Mouse (Mus musculus) ovary, adult 18-20 months (tissue): Measurements from ENCODE around the gene Vps52.

Source experiments
- DNase-seq: peaks from one replicate; pipeline ENCODE4 v3.0.0; 2022; ENCODE audit warnings: low spot score, mixed read lengths

Gene Vps52

DNA sequence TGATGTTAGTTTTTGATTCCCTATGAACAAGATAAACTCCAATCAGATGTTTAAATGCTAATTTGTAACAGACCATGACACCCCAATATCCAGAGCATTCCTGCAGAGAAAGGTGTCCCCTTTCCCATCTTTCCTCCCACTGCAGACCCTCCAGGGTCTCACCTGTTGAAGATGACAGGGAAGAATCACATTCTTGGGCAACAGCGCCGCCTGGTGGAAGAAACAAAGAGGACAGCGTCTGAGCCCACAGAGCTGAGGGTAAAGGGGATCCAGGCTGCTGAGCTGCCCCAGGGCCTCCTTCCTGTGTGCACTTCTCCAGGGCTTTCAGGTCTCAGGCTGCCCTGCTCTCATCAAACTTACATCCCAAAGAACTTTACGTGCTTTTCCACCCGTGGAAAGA is 47.8 kb downstream of the Vps52 start:
- no peak for DNase-seq

DNA sequence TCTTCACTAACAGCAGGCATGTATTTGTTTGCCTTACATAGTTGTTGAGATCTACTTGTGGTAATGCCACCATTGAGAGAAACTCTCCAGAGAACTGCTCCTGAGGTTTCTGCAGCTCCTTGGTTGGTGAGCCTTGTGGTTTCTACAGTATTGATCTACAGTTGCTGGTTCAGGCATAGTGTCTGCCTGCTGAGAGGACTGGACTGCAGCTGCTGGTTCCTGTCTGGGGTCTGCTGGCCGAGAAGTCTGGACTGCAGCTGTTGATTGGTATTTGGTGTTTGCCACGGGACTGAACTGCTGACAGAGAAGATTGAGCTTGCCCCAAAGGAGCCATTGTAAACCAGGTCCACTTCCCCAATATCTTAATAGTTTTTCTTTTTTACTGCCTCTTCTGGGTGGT is 51.0 kb downstream of the Vps52 start:
- no peak for DNase-seq

DNA sequence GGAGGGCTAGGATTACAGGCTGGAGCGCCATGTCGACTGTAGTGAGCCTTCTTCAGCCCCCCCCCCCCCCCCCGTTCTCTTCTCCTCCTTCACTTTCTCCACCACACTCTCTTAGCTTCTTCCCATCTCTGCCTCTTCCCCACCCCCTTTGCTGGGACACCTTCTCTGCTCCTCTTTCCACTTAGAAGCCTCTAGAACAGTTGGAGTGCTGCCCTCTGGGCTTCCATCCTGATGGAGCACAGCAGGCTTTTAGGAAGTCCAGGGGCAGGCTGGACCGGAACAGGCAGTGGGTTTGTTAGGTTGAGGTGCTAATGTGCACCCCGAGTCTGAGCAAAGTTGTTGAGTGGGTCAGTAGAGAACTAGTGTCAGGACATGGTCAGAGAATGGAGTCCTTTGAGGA is 54.5 kb downstream of the Vps52 start:
- no peak for DNase-seq

DNA sequence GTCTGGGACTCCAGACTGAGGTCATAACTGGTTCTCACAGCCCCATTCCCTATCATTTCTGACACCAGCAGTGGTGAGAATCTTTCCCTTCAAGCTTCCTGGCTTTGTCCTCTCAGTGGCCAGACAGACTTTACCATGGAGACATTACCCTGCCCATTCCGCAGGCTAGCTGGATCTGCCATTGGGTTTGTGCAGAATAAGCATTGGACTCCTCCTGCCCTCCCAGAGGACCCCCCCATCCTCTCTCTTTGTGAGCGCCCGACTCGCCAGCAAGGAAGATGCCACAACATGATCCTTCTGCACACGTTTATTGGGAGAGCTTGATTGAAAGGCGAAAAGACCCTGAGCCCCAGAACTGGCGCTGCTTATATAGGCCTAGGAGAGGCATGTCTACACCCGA is 57.8 kb downstream of the Vps52 start:
- DNase-seq = no peak
